Mouse (Mus musculus) CH12.LX (cell line): ENCODE measurements around the gene Ptgir. TPM values are rescaled to one million over a fixed set of nuclear protein-coding genes. Genes with fewer than 3 reads are reported as not detected.

ENCODE experiments used
- DNase-seq: peaks from one replicate; pipeline ENCODE4 v3.0.0-alpha.2; 2013; ENCODE audit errors: extremely low read depth
- H3K27ac ChIP-seq: 2 replicates; pipeline ENCODE4 v1.5.1; 2012; ENCODE audit warnings: low read depth, mild to moderate bottlenecking, control low read depth, moderate library complexity; ENCODE audit not compliant: insufficient read depth
- H3K27me3 ChIP-seq: replicated peaks from 2 replicates; pipeline ENCODE3; 2012; ENCODE audit warnings: inconsistent platforms
- H3K36me3 ChIP-seq, 2 experiments: replicated peaks in 1 of 2; 2 replicates each; pipeline versions ENCODE3 to v1.6.1; 2012; ENCODE audit warnings: inconsistent platforms in 1 of 2, low read length in 1 of 2, mild to moderate bottlenecking in 1 of 2, mixed read lengths in 1 of 2, moderate library complexity in 1 of 2; ENCODE audit not compliant: control insufficient read depth in 1 of 2, insufficient read depth in 1 of 2
- H3K4me1 ChIP-seq, 2 experiments: 2 replicates each; pipeline ENCODE4 v1.6.1; 2012; ENCODE audit warnings: inconsistent platforms in 1 of 2, moderate library complexity in 1 of 2; ENCODE audit not compliant: insufficient read depth in 2 of 2, control insufficient read depth in 1 of 2
- H3K4me2 ChIP-seq: 2 replicates; pipeline ENCODE4 v1.6.1; 2012; ENCODE audit warnings: low read depth, mild to moderate bottlenecking, control low read depth; ENCODE audit not compliant: poor library complexity, insufficient read depth, severe bottlenecking
- H3K4me3 ChIP-seq, 3 experiments: fragments of 150-350 bp in 1 of 3; sonication (generic) in 1 of 3; replicated peaks in 1 of 3; 2 replicates each; pipeline versions ENCODE3 to v1.5.1; 2011 to 2012; ENCODE audit warnings: low read depth in 2 of 3, low read length in 2 of 3, mild to moderate bottlenecking in 2 of 3, moderate library complexity in 2 of 3, control low read depth in 1 of 3, improper control_type of control experiment in 1 of 3, inconsistent platforms in 1 of 3, mixed read lengths in 1 of 3; ENCODE audit not compliant: poor library complexity in 1 of 3
- H3K79me2 ChIP-seq: replicated peaks from 2 replicates; pipeline ENCODE4 v1.6.1; 2012; ENCODE audit warnings: mild to moderate bottlenecking, moderate library complexity; ENCODE audit not compliant: control insufficient read depth, poor library complexity, insufficient read depth, severe bottlenecking; ENCODE audit errors: extremely low read depth
- H3K9ac ChIP-seq: 2 replicates; pipeline ENCODE4 v1.6.1; 2012; ENCODE audit warnings: low read depth, mild to moderate bottlenecking, control low read depth, moderate library complexity; ENCODE audit not compliant: insufficient read depth
- H3K9me3 ChIP-seq: replicated peaks from 2 replicates; pipeline ENCODE3; 2012; ENCODE audit warnings: low read length, inconsistent platforms, mixed read lengths
- CHD1 ChIP-seq: IDR thresholded peaks from 2 replicates; pipeline ENCODE4 v1.6.1; 2012; ENCODE audit warnings: low read depth, low read length, improper control_type of control experiment, inconsistent platforms
- CHD2 ChIP-seq: IDR thresholded peaks from 2 replicates; pipeline ENCODE4 v1.6.1; 2011; ENCODE audit warnings: low read length, improper control_type of control experiment
- E2F4 ChIP-seq: IDR thresholded peaks from 2 replicates; pipeline ENCODE4 v1.6.1; 2011; ENCODE audit warnings: low read depth, low read length, improper control_type of control experiment; ENCODE audit not compliant: insufficient replicate concordance
- ELF1 ChIP-seq: IDR thresholded peaks from 2 replicates; pipeline ENCODE4 v1.6.1; 2014; ENCODE audit warnings: low read depth, mild to moderate bottlenecking, inconsistent platforms, low read length, improper control_type of control experiment
- ETS1 ChIP-seq: conservative IDR thresholded peaks from 2 replicates; pipeline ENCODE4 v1.6.1; 2012; ENCODE audit warnings: low read depth, mild to moderate bottlenecking, inconsistent platforms, low read length, improper control_type of control experiment, moderate library complexity
- GABPA ChIP-seq: IDR thresholded peaks from 2 replicates; pipeline ENCODE4 v1.6.1; 2012; ENCODE audit warnings: low read depth, low read length, improper control_type of control experiment, inconsistent platforms; ENCODE audit not compliant: insufficient replicate concordance
- HCFC1 ChIP-seq: IDR thresholded peaks from 2 replicates; pipeline ENCODE4 v1.6.1; 2012; ENCODE audit warnings: low read depth, mild to moderate bottlenecking, inconsistent platforms, low read length, improper control_type of control experiment
- JUN ChIP-seq: IDR thresholded peaks from 2 replicates; pipeline ENCODE4 v1.6.1; 2011; ENCODE audit warnings: low read depth, mild to moderate bottlenecking, low read length, improper control_type of control experiment, moderate library complexity; ENCODE audit not compliant: insufficient read depth
- JUND ChIP-seq: conservative IDR thresholded peaks from 2 replicates; pipeline ENCODE4 v1.6.1; 2011; ENCODE audit warnings: low read depth, low read length, improper control_type of control experiment
- MAFK ChIP-seq: IDR thresholded peaks from 2 replicates; pipeline ENCODE4 v1.6.1; 2011; ENCODE audit warnings: low read length, improper control_type of control experiment; ENCODE audit not compliant: insufficient replicate concordance
- MAZ ChIP-seq: IDR thresholded peaks from 2 replicates; pipeline ENCODE4 v1.6.1; 2012; ENCODE audit warnings: low read depth, mild to moderate bottlenecking, inconsistent platforms, low read length, improper control_type of control experiment, moderate library complexity
- MEF2A ChIP-seq: IDR thresholded peaks from 2 replicates; pipeline ENCODE4 v1.6.1; 2014; ENCODE audit warnings: low read depth, mild to moderate bottlenecking, inconsistent platforms, low read length, improper control_type of control experiment, borderline replicate concordance
- MYC ChIP-seq: IDR thresholded peaks from 2 replicates; pipeline ENCODE4 v1.6.1; 2011; ENCODE audit warnings: low read depth, mild to moderate bottlenecking, improper control_type of control experiment, low read length
- NELFE ChIP-seq: IDR thresholded peaks from 2 replicates; pipeline ENCODE4 v1.6.1; 2011; ENCODE audit warnings: low read depth, low read length, improper control_type of control experiment
- POLR2A ChIP-seq: IDR thresholded peaks from 2 replicates; pipeline ENCODE4 v1.6.1; 2011; ENCODE audit warnings: low read depth, mild to moderate bottlenecking, improper control_type of control experiment, low read length
- RAD21 ChIP-seq: IDR thresholded peaks from 2 replicates; pipeline ENCODE4 v1.6.1; 2011; ENCODE audit warnings: low read depth, mild to moderate bottlenecking, low read length, improper control_type of control experiment, moderate library complexity
- RCOR1 ChIP-seq: conservative IDR thresholded peaks from 2 replicates; pipeline ENCODE4 v1.6.1; 2012; ENCODE audit warnings: low read depth, mild to moderate bottlenecking, inconsistent platforms, low read length, improper control_type of control experiment
- SIN3A ChIP-seq: IDR thresholded peaks from 2 replicates; pipeline ENCODE4 v1.6.1; 2012; ENCODE audit warnings: low read length, improper control_type of control experiment, inconsistent platforms
- SMC3 ChIP-seq: IDR thresholded peaks from 2 replicates; pipeline ENCODE4 v1.6.1; 2011; ENCODE audit warnings: low read depth, low read length, improper control_type of control experiment
- ZC3H11A ChIP-seq: IDR thresholded peaks from 2 replicates; pipeline ENCODE4 v1.6.1; 2012; ENCODE audit warnings: low read depth, mild to moderate bottlenecking, inconsistent platforms, low read length, improper control_type of control experiment
- ZKSCAN1 ChIP-seq: IDR thresholded peaks from 2 replicates; pipeline ENCODE4 v1.6.1; 2012; ENCODE audit warnings: low read depth, inconsistent platforms, low read length, improper control_type of control experiment, borderline replicate concordance
- ZMIZ1 ChIP-seq: IDR thresholded peaks from 2 replicates; pipeline ENCODE4 v1.6.1; 2012; ENCODE audit warnings: low read depth, mild to moderate bottlenecking, inconsistent platforms, low read length, improper control_type of control experiment
- ZNF384 ChIP-seq: IDR thresholded peaks from 2 replicates; pipeline ENCODE4 v1.6.1; 2012; ENCODE audit warnings: low read depth, low read length, improper control_type of control experiment, inconsistent platforms
- dilution Hi-C: fragments of 300-500 bp; cut with MboI; formaldehyde crosslinking; loops from 2 replicates; pipeline ENCODE4 v1.14.3; 2020; ENCODE audit warnings: low sequenced_read_pairs; ENCODE audit not compliant: extremely low pct_unique_long_range_greater_than_20kb, extremely low pct_ligation_motif_present
- in situ Hi-C: fragments of 300-500 bp; cut with MboI; formaldehyde crosslinking; loops from 3 replicates; pipeline ENCODE4 v1.14.3; 2019; ENCODE audit warnings: low sequenced_read_pairs, low pct_ligation_motif_present, low pct_unique_long_range_greater_than_20kb, mixed read lengths
- polyA plus RNA-seq: library from polyadenylated mRNA; unstranded; fragments of >175 nt; gene quantifications from 2 replicates; pipeline ENCODE4 v1.2.1, GENCODE M21; 2012; ENCODE audit warnings: low read depth; ENCODE audit not compliant: insufficient read length
- total RNA-seq, 2 experiments: library from RNA; depleted of rRNA; stranded (reverse); fragments of 300-350 nt in 1 of 2; fragments of >200 nt in 1 of 2; gene quantifications; 2 replicates each; pipeline ENCODE4 v1.2.3; 2012 to 2014

Gene Ptgir
- total and polyA plus RNA-seq, 3 experiments = 3.8 to 31.1 (median 7.0) TPM

DNA sequence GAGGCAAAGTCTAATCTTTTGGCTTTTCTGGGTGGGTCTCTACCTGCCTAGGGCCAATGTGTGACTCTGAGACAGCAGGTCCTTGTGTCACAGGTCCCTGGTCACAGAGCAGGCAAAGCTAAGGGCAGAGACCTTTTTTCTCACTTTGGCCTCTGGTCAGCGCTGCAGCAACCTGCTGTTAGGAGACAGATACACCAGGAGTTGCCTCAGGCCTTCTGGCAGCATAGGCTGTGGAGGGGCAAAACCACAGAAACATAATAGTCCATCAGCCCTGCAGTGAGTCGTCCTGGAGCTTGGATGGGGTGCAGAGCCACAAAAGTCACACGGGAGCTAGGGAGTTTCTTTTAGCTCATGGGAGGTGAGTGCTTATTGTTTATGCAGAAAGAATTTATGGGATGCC lies 12.4 kb downstream of the Ptgir start:
- dilution Hi-C loops = no loop called here
- in situ Hi-C loops = no loop called here
- Histone ChIP-seq H3K9ac (no peak overlapping the region), H3K9me3 (no peaks in the 10 kb centered on the region), H3K79me2 (peaks cover 41% of the 10 kb centered on the region), H3K36me3 (peaks cover 62 to 87% of the 10 kb centered on the region in 2 experiments), H3K4me2 (no peak overlapping the region), H3K4me1 (peaks cover 4 to 30% of the 10 kb centered on the region in 2 experiments), H3K27ac (no peak overlapping the region), H3K4me3 (no peak overlapping the region), H3K27me3 (no peaks in the 10 kb centered on the region)
- DNase-seq = no peak
- TF ChIP-seq ZKSCAN1 (no peak), RCOR1 (no peak), JUN (no peak), GABPA (no peak), CHD1 (no peak), ZMIZ1 (no peak), RAD21 (no peak), MAZ (no peak)

GRCm38 (mm10) chr7:16919395-16920149 lies 13.3 kb downstream of the Ptgir start:
- H3K36me3 ChIP-seq = peaks cover 57 to 79% of the 10 kb centered on the region in 2 experiments
- H3K4me3 ChIP-seq = no peak overlapping the region
- H3K9ac ChIP-seq = no peak overlapping the region
- peaks cover 4 to 28% of the 10 kb centered on the region in 2 experiments for H3K4me1 ChIP-seq
- H3K27me3 ChIP-seq = no peaks in the 10 kb centered on the region
- no peak for DNase-seq
- TF ChIP-seq ZC3H11A (no peak), E2F4 (no peak), POLR2A (no peak)
- TF ChIP-seq, all 38 proteins: peak for 0
- Histone ChIP-seq H3K9me3 (no peaks in the 10 kb centered on the region), H3K27ac (no peak overlapping the region), H3K4me2 (no peak overlapping the region), H3K79me2 (peaks cover 41% of the 10 kb centered on the region)
- in situ Hi-C loops = no loop called here
- dilution Hi-C loops = no loop called here

GRCm38 (mm10) chr7:16920150-16920579 lies 13.9 kb downstream of the Ptgir start:
- H3K4me3 ChIP-seq = no peak overlapping the region
- H3K9me3 ChIP-seq = no peaks in the 10 kb centered on the region
- TF ChIP-seq E2F4 = no peak
- no peak for TF ChIP-seq ZKSCAN1
- TF ChIP-seq ZNF384 = no peak
- no peak for TF ChIP-seq ELF1
- no peak for TF ChIP-seq SIN3A
- TF ChIP-seq RCOR1 = no peak
- TF ChIP-seq NELFE = no peak
- TF ChIP-seq HCFC1 = no peak
- no peak for TF ChIP-seq MYC
- no peak for TF ChIP-seq ETS1
- no peak for TF ChIP-seq MAFK
- no peak for TF ChIP-seq ZMIZ1
- TF ChIP-seq JUND = no peak
- TF ChIP-seq SMC3 = no peak
- TF ChIP-seq RAD21 = no peak
- no peak for TF ChIP-seq CHD1
- TF ChIP-seq MEF2A = no peak
- no peak for TF ChIP-seq CHD2
- no peak for TF ChIP-seq MAZ
- no peaks in the 10 kb centered on the region for H3K27me3 ChIP-seq
- no peak overlapping the region for H3K4me2 ChIP-seq
- H3K9ac ChIP-seq = no peak overlapping the region
- peaks cover 41% of the 10 kb centered on the region for H3K79me2 ChIP-seq
- H3K36me3 ChIP-seq = peaks cover 51 to 73% of the 10 kb centered on the region in 2 experiments
- peaks cover 7 to 31% of the 10 kb centered on the region in 2 experiments for H3K4me1 ChIP-seq
- no peak overlapping the region for H3K27ac ChIP-seq
- DNase-seq = no peak
- in situ Hi-C loops = no loop called here
- dilution Hi-C loops = no loop called here
